Mouse (Mus musculus) kidney, adult 8-10 months (tissue): Measurements from ENCODE around the gene Ehd1.

Source experiments
- DNase-seq, 2 experiments: peaks; one replicate each; pipeline ENCODE4 v3.0.0; 2022

Ehd1 gene

GRCm38 (mm10) chr19:6261379-6261778 lies 15.1 kb upstream of the Ehd1 start:
- no peak for DNase-seq

- peak; percentile 68 to 85 for DNase-seq
Measured at GRCm38 (mm10) chr19:6262222-6262621, 14.3 kb upstream of the Ehd1 start.

GRCm38 (mm10) chr19:6262839-6263433 lies 13.6 kb upstream of the Ehd1 start:
- DNase-seq, result peak; percentile 87 to 91

- no peak for DNase-seq
Measured at GRCm38 (mm10) chr19:6264200-6264599, 12.3 kb upstream of the Ehd1 start.

GRCm38 (mm10) chr19:6264945-6265344 lies 11.6 kb upstream of the Ehd1 start:
- DNase-seq, result no peak

GRCm38 (mm10) chr19:6265727-6266182 lies 10.8 kb upstream of the Ehd1 start:
- peak in 1 of 2 experiments; percentile 27 for DNase-seq

GRCm38 (mm10) chr19:6267306-6268169 lies 9.0 kb upstream of the Ehd1 start:
- DNase-seq, result peak in 1 of 2 experiments; percentile 14

GRCm38 (mm10) chr19:6268170-6268528 lies 8.4 kb upstream of the Ehd1 start:
- peak; percentile 80 to 92 for DNase-seq

GRCm38 (mm10) chr19:6268670-6269132 lies 7.8 kb upstream of the Ehd1 start:
- DNase-seq, result no peak

GRCm38 (mm10) chr19:6269798-6270475 lies 6.6 kb upstream of the Ehd1 start:
- DNase-seq, result peak in 1 of 2 experiments; percentile 34

GRCm38 (mm10) chr19:6270661-6271060 lies 5.9 kb upstream of the Ehd1 start:
- DNase-seq, result no peak

- DNase-seq, result peak; percentile 60 to 63
Measured at GRCm38 (mm10) chr19:6271206-6271605, 5.3 kb upstream of the Ehd1 start.

- DNase-seq, result peak; percentile 75 to 87
Measured at GRCm38 (mm10) chr19:6272053-6272452, 4.5 kb upstream of the Ehd1 start.

- DNase-seq, result peak in 1 of 2 experiments; percentile 28
Measured at GRCm38 (mm10) chr19:6272738-6273137, 3.8 kb upstream of the Ehd1 start.

- DNase-seq, result no peak
Measured at GRCm38 (mm10) chr19:6273592-6273991, 2.9 kb upstream of the Ehd1 start.

GRCm38 (mm10) chr19:6273998-6274608 lies 2.4 kb upstream of the Ehd1 start:
- peak in 1 of 2 experiments; percentile 13 for DNase-seq

- peak in 1 of 2 experiments; percentile 12 for DNase-seq
Measured at GRCm38 (mm10) chr19:6275740-6276389, 660 bp upstream of the Ehd1 start.

GRCm38 (mm10) chr19:6277661-6278438 lies 1.3 kb downstream of the Ehd1 start:
- DNase-seq, result peak; percentile 92 to 93

- DNase-seq, result no peak
Measured at GRCm38 (mm10) chr19:6278439-6279073, 2.0 kb downstream of the Ehd1 start.

GRCm38 (mm10) chr19:6279481-6280144 lies 3.1 kb downstream of the Ehd1 start:
- no peak for DNase-seq
